Mouse (Mus musculus): ENCODE measurements around the gene Zbtb39. TPM values are rescaled to one million over a fixed set of nuclear protein-coding genes. Genes with fewer than 3 reads are reported as not detected.

Zbtb39 gene
- polyA plus RNA-seq, 1 experiment: 6.7 TPM

DNA sequence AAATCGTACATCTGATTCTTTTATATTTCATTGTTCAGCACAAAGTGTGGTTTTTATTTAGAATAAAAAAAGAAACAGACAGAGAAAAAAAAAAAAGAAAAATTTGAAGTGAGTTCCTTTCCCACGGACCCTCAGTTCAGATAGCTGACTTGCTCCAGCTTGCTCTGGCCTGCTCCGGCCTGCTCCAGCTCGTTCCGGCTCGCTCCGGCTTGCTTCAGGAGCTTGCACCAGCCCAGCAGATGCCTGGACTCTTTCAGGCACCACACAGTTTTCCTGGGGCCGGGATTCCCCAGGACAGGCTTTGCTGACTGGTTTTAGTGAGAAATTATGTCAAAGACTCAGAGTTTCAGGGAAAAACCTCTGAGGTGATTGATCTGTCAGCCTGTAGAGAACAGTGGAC lies 7.9 kb downstream of the Zbtb39 start:
- 93% methylated on average over 8 of the region's 8 CpGs for WGBS
- Histone ChIP-seq H3K27ac (ENCODE audit: insufficient read depth, low read depth, low read length) (no peak overlapping the region), H3K27me3 (ENCODE audit: control insufficient read depth, insufficient read depth, low read length) (no peaks in the 10 kb centered on the region), H3K4me3 (ENCODE audit: low read depth, low read length) (no peak overlapping the region), H3K4me1 (ENCODE audit: control insufficient read depth, insufficient read depth, insufficient read length, low read length) (peaks cover 2% of the 10 kb centered on the region; the same call in 1 of the 2 replicates), H3K36me3 (ENCODE audit: control insufficient read depth, insufficient read depth, low read length) (peaks cover 53% of the 10 kb centered on the region)
- no peak for TF ChIP-seq CTCF (IDR thresholded peaks at IDR 0.05; ENCODE audit: extremely low read depth, insufficient read length, insufficient replicate concordance, low read depth, low read length)
- no peak for TF ChIP-seq POLR2A (IDR thresholded peaks at IDR 0.05; ENCODE audit: low read depth, low read length)

GRCm38 (mm10) chr10:127748847-127749612 lies 9.7 kb downstream of the Zbtb39 start:
- peaks cover 2% of the 10 kb centered on the region; the same call in 1 of the 2 replicates for H3K4me1 ChIP-seq (ENCODE audit: control insufficient read depth, insufficient read depth, insufficient read length, low read length)
- H3K27ac ChIP-seq (ENCODE audit: insufficient read depth, low read depth, low read length): no peak overlapping the region
- no peaks in the 10 kb centered on the region for H3K27me3 ChIP-seq (ENCODE audit: control insufficient read depth, insufficient read depth, low read length)
- 28% methylated on average over 8 of the region's 8 CpGs for WGBS
- H3K4me3 ChIP-seq (ENCODE audit: low read depth, low read length): no peak overlapping the region
- peaks cover 36% of the 10 kb centered on the region for H3K36me3 ChIP-seq (ENCODE audit: control insufficient read depth, insufficient read depth, low read length)
- TF ChIP-seq POLR2A (IDR thresholded peaks at IDR 0.05; ENCODE audit: low read depth, low read length): no peak
- TF ChIP-seq CTCF (IDR thresholded peaks at IDR 0.05; ENCODE audit: extremely low read depth, insufficient read length, insufficient replicate concordance, low read depth, low read length): no peak

DNA sequence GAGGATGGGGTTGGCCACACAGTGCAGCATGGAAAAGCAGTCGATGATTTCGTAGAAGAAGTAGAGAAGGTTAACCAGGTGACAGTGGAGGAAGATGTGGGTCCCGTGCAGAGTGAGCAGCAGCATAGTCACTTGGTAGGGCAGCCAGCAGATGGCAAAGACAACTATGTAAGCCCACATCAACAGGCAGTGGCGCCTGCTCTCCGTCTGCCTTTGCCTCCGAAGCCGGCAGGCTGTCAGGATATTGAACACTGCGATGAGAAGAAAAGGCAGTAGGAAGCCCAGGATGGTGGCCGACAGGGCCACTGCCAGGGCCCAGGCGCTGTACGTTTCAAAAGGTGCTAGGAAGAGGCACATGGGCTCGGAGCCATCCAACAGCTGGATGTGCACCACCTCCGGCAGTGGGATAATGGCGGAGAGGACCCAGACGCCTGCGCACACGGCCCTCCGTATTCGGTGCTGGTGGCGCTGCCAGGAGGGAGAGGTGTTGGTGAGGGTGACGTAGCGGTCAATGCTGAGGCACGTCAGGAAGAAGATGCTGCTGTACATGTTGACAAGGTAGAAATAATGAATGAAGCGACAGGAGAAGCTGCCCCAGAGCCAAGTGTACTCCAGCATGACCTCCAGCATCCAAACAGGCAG lies 10.9 kb downstream of the Zbtb39 start:
- Histone ChIP-seq H3K27me3 (ENCODE audit: control insufficient read depth, insufficient read depth, low read length) (no peaks in the 10 kb centered on the region), H3K4me1 (ENCODE audit: control insufficient read depth, insufficient read depth, insufficient read length, low read length) (peaks cover 7% of the 10 kb centered on the region; the same call in 1 of the 2 replicates), H3K36me3 (ENCODE audit: control insufficient read depth, insufficient read depth, low read length) (peaks cover 26% of the 10 kb centered on the region), H3K4me3 (ENCODE audit: low read depth, low read length) (peak overlapping the region; percentile 6), H3K27ac (ENCODE audit: insufficient read depth, low read depth, low read length) (no peak overlapping the region)
- WGBS: 85% methylated on average over 24 of the region's 24 CpGs
- TF ChIP-seq POLR2A (IDR thresholded peaks at IDR 0.05; ENCODE audit: low read depth, low read length) (no peak), CTCF (IDR thresholded peaks at IDR 0.05; ENCODE audit: extremely low read depth, insufficient read length, insufficient replicate concordance, low read depth, low read length) (no peak)

GRCm38 (mm10) chr10:127751548-127751947 lies 12.2 kb downstream of the Zbtb39 start, which contains the start of gene Gpr182:
Gene Gpr182, minus strand, starts transcription at chr10:127751732.
- 65% methylated on average over 8 of the region's 8 CpGs for WGBS
- Histone ChIP-seq H3K27me3 (ENCODE audit: control insufficient read depth, insufficient read depth, low read length) (no peaks in the 10 kb centered on the region), H3K36me3 (ENCODE audit: control insufficient read depth, insufficient read depth, low read length) (peaks cover 15% of the 10 kb centered on the region), H3K4me1 (ENCODE audit: control insufficient read depth, insufficient read depth, insufficient read length, low read length) (peaks cover 13% of the 10 kb centered on the region), H3K27ac (ENCODE audit: insufficient read depth, low read depth, low read length) (no peak within 1 kb of the TSS), H3K4me3 (ENCODE audit: low read depth, low read length) (peak within 1 kb of the TSS; percentile 1; the same call in 1 of the 2 replicates)
- TF ChIP-seq CTCF (IDR thresholded peaks at IDR 0.05; ENCODE audit: extremely low read depth, insufficient read length, insufficient replicate concordance, low read depth, low read length): no peak

DNA sequence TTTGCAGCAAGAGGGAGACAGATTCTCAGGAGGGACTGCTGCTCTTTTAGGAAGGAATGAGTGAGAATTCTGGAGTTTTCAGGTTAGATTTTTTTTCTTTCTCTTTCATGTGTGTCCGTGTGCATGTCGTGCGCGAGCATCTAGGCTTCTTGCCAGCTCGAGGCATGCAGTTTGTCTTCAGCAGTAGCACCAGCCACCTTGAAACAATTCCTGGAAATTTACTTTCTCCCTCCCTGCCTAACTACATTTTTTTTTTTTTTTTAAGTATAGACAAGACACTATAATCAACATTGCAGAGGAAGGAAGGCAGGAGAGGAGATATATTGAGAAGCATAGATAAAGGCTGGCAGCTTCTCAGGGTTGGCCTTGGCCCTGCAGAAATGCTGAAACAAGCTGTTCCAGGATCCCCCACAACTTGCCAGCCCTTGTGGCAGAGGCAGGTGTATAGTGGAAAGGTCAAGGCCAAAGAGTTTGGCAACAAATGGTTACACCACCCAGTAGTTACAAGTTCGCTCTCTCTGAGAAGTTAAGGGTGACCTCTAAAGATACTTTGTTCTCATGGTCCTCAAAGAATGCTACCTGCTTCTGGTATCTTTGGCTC lies 15.3 kb downstream of the Zbtb39 start:
- TF ChIP-seq POLR2A (IDR thresholded peaks at IDR 0.05; ENCODE audit: low read depth, low read length) (no peak), CTCF (IDR thresholded peaks at IDR 0.05; ENCODE audit: extremely low read depth, insufficient read length, insufficient replicate concordance, low read depth, low read length) (no peak)
- H3K27me3 ChIP-seq (ENCODE audit: control insufficient read depth, insufficient read depth, low read length): no peaks in the 10 kb centered on the region
- H3K36me3 ChIP-seq (ENCODE audit: control insufficient read depth, insufficient read depth, low read length): no peaks in the 10 kb centered on the region
- 16% methylated on average over 6 of the region's 6 CpGs for WGBS
- peak overlapping the region; percentile 56; the same call in 1 of the 2 replicates for H3K27ac ChIP-seq (ENCODE audit: insufficient read depth, low read depth, low read length)
- H3K4me3 ChIP-seq (ENCODE audit: low read depth, low read length): no peak overlapping the region
- peaks cover 24% of the 10 kb centered on the region for H3K4me1 ChIP-seq (ENCODE audit: control insufficient read depth, insufficient read depth, insufficient read length, low read length)

GRCm38 (mm10) chr10:127755246-127755645 lies 15.9 kb downstream of the Zbtb39 start:
- Histone ChIP-seq H3K4me1 (ENCODE audit: control insufficient read depth, insufficient read depth, insufficient read length, low read length) (peaks cover 25% of the 10 kb centered on the region), H3K36me3 (ENCODE audit: control insufficient read depth, insufficient read depth, low read length) (no peaks in the 10 kb centered on the region), H3K27ac (ENCODE audit: insufficient read depth, low read depth, low read length) (peak overlapping the region; percentile 56; the same call in 1 of the 2 replicates), H3K4me3 (ENCODE audit: low read depth, low read length) (no peak overlapping the region), H3K27me3 (ENCODE audit: control insufficient read depth, insufficient read depth, low read length) (no peaks in the 10 kb centered on the region)
- TF ChIP-seq POLR2A (IDR thresholded peaks at IDR 0.05; ENCODE audit: low read depth, low read length) (no peak), CTCF (IDR thresholded peaks at IDR 0.05; ENCODE audit: extremely low read depth, insufficient read length, insufficient replicate concordance, low read depth, low read length) (no peak)
- 18% methylated on average over 3 of the region's 3 CpGs for whole genome bisulfite sequencing

Data from small intestine, adult 2 months (tissue).